Mouse (Mus musculus) MEL (cell line): Measurements from ENCODE around the gene Mdh2.

Experiments
- EP300 ChIP-seq, 2 experiments: IDR thresholded peaks; 2 replicates each; pipeline ENCODE4 v1.6.1; 2011; ENCODE audit warnings: improper control_type of control experiment in 2 of 2, low read length in 2 of 2, low read depth in 1 of 2, mild to moderate bottlenecking in 1 of 2
- GABPA ChIP-seq: IDR thresholded peaks from 2 replicates; pipeline ENCODE4 v1.6.1; 2012; ENCODE audit warnings: low read depth, mild to moderate bottlenecking, inconsistent platforms, low read length, improper control_type of control experiment, moderate library complexity
- GATA1 ChIP-seq: IDR thresholded peaks from 2 replicates; pipeline ENCODE4 v1.6.1; 2011; ENCODE audit warnings: low read depth, low read length, improper control_type of control experiment
- HCFC1 ChIP-seq: IDR thresholded peaks from 2 replicates; pipeline ENCODE4 v1.6.1; 2012; ENCODE audit warnings: low read depth, mild to moderate bottlenecking, inconsistent platforms, low read length, improper control_type of control experiment, moderate library complexity
- MAFK ChIP-seq: IDR thresholded peaks from 2 replicates; pipeline ENCODE4 v1.6.1; 2011; ENCODE audit warnings: low read depth, mild to moderate bottlenecking, low read length, improper control_type of control experiment, borderline replicate concordance
- MEF2A ChIP-seq: IDR thresholded peaks from 2 replicates; pipeline ENCODE4 v1.6.1; 2014; ENCODE audit warnings: low read depth, mild to moderate bottlenecking, inconsistent platforms, low read length, improper control_type of control experiment; ENCODE audit not compliant: poor library complexity, insufficient replicate concordance, severe bottlenecking; ENCODE audit errors: extremely low read depth
- POLR2A ChIP-seq, 2 experiments: IDR thresholded peaks; 2 replicates each; pipeline ENCODE4 v1.6.1; 2011 to 2012; ENCODE audit warnings: low read length in 2 of 2, mild to moderate bottlenecking in 2 of 2, control low read depth in 1 of 2, improper control_type of control experiment in 1 of 2, low read depth in 1 of 2, moderate library complexity in 1 of 2; ENCODE audit not compliant: control insufficient read depth in 1 of 2, insufficient read depth in 1 of 2, poor library complexity in 1 of 2
- USF2 ChIP-seq, 2 experiments: IDR thresholded peaks; 2 replicates each; pipeline ENCODE4 v1.6.1; 2011 to 2012; ENCODE audit warnings: improper control_type of control experiment in 2 of 2, low read length in 2 of 2, borderline replicate concordance in 1 of 2, inconsistent platforms in 1 of 2, low read depth in 1 of 2, mild to moderate bottlenecking in 1 of 2; ENCODE audit not compliant: insufficient read depth in 1 of 2
- ZNF384 ChIP-seq: IDR thresholded peaks from 2 replicates; pipeline ENCODE4 v1.6.1; 2012; ENCODE audit warnings: low read depth, mild to moderate bottlenecking, inconsistent platforms, low read length, improper control_type of control experiment

DNA sequence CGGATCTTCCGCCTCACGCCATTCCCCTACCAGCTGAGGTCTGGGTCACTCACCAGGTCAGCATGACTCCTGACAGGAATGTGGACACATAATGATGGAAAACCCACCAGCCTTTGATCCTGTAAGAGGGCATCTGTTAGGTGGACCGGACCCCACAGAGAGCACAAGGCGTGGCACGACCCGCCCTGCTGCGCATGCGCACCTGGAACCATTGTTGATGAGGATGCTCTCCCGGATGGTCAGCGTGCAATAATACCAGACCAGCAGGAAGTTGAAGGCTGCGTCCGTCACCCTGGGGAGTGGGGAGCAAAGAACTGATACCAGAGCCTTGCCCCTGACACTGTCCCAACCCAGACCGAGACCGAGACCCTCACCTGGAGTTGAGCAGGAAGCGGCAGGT is 41.7 kb upstream of the Mdh2 start:
- no peak for TF ChIP-seq MAFK
- no peak for TF ChIP-seq POLR2A (IDR thresholded peaks at IDR 0.05; ENCODE audit: control insufficient read depth in 1 of 2, insufficient read depth in 1 of 2, low read depth in 1 of 2, low read length in 2 of 2, poor library complexity in 1 of 2)
- TF ChIP-seq GABPA = no peak
- TF ChIP-seq MEF2A = no peak
- no peak for TF ChIP-seq ZNF384
- no peak for TF ChIP-seq GATA1
- no peak for TF ChIP-seq HCFC1
- TF ChIP-seq USF2 (IDR thresholded peaks at IDR 0.05; ENCODE audit: borderline replicate concordance in 1 of 2, insufficient read depth in 1 of 2, low read depth in 1 of 2, low read length in 2 of 2) = no peak
- no peak for TF ChIP-seq EP300 (IDR thresholded peaks at IDR 0.05; ENCODE audit: low read depth in 1 of 2, low read length in 2 of 2)
